Mouse (Mus musculus): ENCODE data around the gene Areg.

Gene Areg

DNA sequence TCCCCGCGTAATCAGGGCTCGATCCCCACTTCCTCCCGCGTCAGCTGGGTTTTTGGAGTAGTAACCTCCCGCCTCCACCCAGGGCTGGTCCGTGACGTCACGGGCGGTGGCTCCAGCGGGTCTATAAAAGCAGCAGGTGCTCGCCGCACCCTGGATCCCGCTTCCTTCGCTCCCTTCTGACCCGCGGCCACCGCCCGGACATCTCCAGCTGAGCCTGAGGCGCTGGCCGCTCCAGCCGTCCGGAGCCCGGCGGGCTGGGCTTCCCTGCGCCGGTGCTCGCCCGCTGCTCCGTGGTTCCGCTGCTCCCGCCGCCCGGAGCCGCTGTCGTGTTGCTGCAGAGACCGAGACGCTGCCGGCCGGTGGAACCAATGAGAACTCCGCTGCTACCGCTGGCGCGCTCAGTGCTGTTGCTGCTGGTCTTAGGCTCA, at the start of gene Areg:
TSS of gene Areg (plus strand) at position 154 of the 428 bp plus-strand sequence.
- DNase-seq (ENCODE audit: low spot score in 2 of 2), result peak; percentile 33 to 65

DNA sequence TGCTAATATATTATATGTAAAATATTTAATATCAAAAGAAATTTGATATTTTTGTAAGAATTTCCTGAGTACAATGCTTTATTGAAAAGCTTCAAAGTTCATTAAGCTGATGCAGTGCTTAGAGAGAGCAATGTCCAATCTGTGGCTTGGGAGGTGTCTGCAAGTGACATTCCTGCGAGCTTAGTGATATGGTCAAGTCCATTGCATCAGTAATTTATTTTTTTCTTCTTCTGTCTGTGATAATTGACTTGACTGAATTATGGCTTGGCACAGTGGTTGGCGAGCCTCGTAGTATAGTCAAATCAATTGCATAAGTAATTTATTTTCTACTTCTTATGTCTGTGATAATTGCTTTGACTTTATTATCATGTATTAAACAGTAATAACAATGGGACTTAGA, 49.1 kb upstream of the Areg start:
- DNase-seq (ENCODE audit: low spot score in 2 of 2), result no peak

DNA sequence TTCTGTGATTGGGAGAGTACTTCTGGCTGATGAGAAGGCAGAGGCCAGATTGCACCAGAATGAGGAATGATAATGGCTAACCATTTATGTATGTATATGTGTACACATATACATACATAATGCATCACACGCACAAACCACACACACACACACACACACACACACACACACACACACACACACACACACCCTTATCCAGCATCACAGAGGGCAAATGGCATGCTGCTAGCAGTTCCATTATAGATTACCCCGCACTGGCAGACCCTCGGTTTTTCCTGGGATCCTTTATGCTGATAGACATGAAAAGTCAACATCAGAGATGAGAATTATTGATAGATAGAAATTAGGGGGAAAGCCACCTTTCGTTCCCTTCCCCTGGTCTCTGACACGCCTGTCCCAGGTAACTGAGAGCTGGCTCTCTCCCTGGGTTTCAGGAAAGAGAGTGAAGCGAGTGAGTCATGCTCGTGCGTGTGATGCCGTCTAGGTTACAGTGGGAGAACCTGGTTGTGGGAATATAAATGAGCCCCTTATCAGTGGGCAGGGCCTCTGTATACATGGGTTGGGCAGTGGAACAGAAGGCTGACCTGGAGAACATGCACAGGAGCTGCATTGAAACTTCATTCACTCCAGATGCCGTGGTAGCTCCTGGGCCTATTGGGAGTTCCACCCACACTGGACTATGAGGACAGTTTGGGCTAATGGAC, 41.3 kb upstream of the Areg start:
- DNase-seq (ENCODE audit: low spot score in 2 of 2), result no peak

- no peak for DNase-seq (ENCODE audit: low spot score in 2 of 2)
These were observed 37.7 kb upstream of the Areg start for GRCm38 (mm10) chr5:91101742-91102141.

DNA sequence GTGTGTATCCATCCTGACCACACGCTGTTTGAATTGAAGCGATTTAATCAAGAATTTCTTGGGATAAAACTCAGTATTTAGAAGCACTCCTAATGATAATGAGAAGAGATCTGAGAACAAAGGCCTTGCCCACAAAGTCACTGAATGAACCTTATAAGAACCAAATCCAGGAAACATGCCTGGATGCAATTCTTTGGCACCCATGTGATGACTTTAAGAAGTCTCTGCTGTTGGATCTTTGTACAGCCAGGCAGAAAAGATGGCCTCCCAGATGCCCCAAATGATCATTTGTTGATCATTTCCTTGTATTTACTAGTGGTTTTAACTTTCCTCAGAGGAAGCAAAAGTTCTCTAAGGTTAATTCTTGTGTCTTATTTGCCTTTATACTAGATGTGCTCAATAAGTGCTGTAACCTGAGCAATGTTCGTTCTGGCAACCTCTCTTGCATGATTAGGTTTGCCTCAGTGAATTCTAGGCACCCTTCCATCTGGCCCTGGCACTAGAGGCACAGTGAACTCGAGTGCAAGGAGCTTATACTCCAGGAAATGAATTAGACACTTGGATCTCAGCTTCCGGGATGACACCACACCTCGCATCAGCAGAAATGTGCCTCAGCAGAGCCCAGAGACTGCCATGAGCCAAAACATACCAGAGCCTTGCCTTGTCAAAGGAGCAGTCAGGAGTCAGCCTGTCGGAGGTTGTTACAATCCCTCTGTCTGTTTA, 35.3 kb upstream of the Areg start:
- no peak for DNase-seq (ENCODE audit: low spot score in 2 of 2)

DNA sequence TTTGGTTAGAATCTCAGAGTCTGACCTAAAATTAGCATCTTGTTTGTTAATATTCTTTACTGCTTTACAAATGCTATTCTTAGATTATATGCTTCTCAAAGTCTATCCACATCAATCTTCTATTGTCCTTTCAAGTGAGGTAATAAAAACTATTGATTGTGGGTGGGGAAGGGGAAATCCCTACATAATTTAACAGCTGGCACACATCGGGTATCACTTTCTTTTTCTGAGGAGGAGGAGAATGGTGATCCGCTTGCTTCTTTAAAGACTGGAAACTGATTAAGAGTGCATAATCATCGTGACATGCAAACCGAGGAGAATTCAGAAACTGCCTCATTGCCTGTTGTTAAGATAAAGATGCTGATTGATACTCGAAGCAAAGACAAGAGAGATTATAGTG, 33.2 kb upstream of the Areg start:
- no peak for DNase-seq (ENCODE audit: low spot score in 2 of 2)

DNA sequence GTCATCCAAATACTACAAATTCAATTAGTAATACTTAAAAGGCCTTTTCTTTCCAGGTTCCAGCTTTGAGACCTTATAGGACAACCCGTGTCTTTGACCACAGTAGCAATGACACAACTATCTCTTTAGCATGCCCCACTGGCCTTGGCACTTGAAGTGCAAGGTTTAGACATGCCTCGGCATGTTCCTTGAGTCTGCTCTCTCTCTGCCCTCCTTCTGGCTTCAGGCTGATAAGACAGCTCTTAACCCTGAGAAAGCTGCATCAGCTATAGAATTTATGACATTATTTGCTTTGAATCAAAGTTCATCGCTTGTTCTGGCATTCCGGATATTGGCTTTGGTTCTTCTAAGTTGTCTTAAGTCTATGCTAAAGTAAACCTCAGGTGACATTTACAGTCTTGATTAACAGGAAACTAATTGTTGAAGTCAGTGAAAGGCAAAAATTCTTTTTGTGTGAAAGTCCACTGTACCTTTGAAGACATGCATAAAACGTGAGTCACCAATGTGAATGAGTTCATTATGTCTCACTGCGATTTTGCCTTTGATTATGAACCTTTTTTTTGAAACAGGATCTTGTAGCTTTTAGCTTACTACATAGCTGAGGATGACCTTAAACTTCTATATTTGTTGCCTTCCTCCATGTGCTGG, 29.3 kb upstream of the Areg start:
- no peak for DNase-seq (ENCODE audit: low spot score in 2 of 2)

GRCm38 (mm10) chr5:91111019-91111418, 28.4 kb upstream of the Areg start:
- no peak for DNase-seq (ENCODE audit: low spot score in 2 of 2)

DNA sequence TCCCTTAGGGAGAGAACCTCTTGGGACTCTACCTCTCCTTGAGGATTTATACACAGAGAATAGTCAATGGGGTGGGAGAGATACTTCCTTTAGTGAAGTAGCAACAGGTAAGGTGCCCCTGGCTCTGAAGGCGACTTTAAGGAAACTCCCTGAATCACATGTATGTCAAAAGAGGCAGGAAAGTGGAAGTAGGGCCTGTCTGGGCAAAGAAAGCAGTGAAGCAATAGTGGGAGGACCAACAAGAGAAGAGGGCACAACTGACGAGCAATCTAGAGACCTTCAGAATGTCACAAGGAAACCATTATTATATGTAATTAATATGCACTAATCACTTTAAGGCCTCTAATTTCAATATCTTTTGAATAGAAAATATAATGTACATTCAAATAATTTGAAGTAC, 25.4 kb upstream of the Areg start:
- DNase-seq (ENCODE audit: low spot score in 2 of 2), result no peak

DNA sequence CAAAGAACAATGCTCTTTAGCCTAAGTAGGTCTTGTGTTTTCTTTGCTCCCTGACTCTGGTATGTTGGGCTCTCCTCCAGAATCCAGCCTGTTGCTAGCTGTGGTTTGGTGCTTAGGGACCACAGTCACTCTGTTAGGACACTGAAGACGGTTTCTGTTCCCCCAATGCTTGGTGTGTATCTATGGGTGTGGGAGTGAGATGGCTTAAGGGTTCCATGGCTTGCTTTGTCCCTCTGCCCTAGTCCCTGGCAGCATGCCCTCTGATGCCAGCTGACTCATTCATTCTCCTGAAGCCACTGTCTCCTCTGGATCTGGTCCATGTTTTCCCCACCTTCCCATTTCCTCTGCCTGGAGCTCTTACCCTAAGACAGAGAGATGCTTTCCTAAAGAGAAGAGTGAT, 24.8 kb upstream of the Areg start:
- DNase-seq (ENCODE audit: low spot score in 2 of 2), result no peak

DNA sequence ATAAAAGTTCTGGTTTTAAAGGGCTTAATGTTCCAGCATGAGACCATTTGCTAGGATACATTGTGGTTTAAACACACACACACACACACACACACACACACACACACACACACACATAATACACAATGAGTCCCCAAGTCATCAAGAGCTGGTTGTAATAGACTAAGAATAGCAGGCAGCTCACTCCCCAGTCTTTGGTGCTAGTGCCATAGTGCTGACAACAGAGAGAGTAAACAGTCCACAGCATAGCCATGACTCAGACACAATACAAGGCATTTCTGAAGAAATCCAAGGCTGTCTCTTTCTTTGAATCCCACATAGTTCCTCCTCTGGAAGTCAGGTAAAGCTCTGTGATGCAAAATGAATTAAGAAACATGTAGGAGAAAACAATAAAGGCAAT, 20.8 kb upstream of the Areg start:
- DNase-seq (ENCODE audit: low spot score in 2 of 2), result no peak

GRCm38 (mm10) chr5:91123404-91123803, 16.0 kb upstream of the Areg start:
- DNase-seq (ENCODE audit: low spot score in 2 of 2), result no peak

GRCm38 (mm10) chr5:91124140-91124539, 15.3 kb upstream of the Areg start:
- no peak for DNase-seq (ENCODE audit: low spot score in 2 of 2)

DNA sequence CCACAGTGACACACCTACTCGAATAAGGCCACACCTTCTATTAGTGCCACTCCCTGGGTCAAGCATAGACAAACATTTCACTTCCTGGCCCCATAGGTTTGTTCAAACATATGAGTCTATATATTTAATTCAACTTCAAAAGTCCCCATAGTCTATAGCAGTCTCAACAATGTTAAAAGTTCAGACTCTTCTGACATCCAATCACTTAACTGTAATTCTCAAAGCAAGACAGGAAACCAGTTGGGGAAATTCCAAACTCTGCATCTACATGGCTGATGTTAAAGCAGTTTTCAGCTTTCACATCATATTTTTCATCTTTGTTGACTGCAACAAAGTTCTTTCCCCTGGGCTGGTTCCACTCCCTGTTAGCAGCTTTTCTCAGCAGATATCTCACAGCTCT, 12.8 kb upstream of the Areg start:
- no peak for DNase-seq (ENCODE audit: low spot score in 2 of 2)

- no peak for DNase-seq (ENCODE audit: low spot score in 2 of 2)
These were observed 4.4 kb upstream of the Areg start for GRCm38 (mm10) chr5:91134961-91135360.

- no peak for DNase-seq (ENCODE audit: low spot score in 2 of 2)
These were observed 429 bp upstream of the Areg start for GRCm38 (mm10) chr5:91138970-91139369.

DNA sequence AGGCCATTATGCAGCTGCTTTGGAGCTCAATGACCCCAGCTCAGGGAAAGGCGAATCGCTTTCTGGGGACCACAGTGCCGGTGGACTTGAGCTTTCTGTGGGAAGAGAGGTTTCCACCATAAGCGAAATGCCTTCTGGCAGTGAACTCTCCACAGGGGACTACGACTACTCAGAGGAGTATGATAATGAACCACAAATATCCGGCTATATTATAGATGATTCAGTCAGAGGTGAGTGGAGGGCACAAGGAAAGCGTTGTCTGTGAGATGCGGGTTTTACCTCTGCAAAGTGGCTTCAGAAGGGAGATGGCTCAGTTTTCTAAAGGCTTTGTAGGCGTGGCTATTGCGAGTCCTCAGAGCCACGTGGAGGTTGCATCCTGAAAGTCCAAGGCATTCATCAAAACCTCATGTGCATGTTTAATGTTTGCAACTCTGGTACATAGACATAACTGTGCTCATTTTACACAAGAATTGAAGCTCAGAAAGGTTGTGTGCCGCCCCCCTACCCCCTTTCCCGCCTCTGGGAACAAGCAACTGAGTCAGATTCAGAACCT, 1.6 kb downstream of the Areg start:
- no peak for DNase-seq (ENCODE audit: low spot score in 2 of 2)

DNA sequence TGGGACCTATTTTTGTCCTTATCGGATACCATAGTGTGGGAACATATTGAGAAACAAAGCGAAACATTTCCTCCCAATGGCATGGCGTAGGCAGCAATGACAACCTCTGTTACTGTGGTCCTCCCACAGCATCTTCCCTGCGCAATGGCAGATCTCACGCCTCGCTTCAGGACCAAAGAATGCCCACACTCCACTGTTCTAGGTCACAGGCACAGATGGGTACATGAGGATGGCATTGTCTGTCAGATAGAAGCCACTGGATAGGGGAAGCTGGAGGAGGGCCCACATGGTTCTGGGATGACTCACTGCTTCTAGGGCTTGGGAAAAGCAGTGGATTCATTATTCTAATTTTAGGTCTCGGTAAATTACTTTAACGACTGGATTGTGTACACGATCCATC, 5.6 kb downstream of the Areg start:
- no peak for DNase-seq (ENCODE audit: low spot score in 2 of 2)

DNA sequence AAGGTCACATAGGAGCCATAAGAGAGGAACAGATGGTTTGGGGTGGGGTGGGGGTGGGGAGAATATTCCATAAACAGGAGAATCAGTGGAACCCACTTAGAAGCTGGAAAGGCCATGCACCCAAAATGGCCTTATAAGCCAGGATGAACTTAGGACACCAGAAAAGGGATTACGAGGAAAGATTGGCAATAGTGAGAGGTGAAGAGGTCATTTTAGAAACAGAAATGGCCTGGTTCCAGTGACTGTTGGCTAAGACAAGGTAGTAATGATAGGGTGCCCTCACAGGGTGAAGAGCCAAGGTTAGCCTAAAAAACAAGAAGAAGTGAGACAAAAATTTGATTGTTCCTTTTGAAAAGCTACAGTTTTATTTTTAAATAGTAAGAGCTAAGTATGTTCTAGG, 7.6 kb downstream of the Areg start:
- DNase-seq (ENCODE audit: low spot score in 2 of 2), result no peak

GRCm38 (mm10) chr5:91148054-91148453, 8.7 kb downstream of the Areg start:
- no peak for DNase-seq (ENCODE audit: low spot score in 2 of 2)

DNA sequence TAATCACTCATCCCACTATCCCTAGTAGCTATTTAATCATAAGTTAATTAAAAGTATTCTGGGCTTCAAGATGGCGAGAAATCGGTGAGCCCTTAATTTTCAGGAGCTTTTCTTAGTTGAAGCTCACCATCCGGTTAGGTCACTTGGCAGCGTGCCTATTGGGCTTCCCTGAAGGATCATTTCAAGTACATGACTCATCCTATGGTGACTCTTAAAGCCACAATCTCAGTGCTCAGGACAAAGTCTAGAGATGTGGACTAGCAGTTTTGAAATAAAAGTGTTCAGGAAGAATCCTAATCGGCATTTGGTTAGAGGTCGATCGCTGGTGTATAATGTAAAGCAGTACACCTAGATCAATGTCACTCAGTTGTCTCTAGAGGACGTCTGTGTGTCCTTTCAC, 17.3 kb downstream of the Areg start:
- DNase-seq (ENCODE audit: low spot score in 2 of 2), result no peak

DNA sequence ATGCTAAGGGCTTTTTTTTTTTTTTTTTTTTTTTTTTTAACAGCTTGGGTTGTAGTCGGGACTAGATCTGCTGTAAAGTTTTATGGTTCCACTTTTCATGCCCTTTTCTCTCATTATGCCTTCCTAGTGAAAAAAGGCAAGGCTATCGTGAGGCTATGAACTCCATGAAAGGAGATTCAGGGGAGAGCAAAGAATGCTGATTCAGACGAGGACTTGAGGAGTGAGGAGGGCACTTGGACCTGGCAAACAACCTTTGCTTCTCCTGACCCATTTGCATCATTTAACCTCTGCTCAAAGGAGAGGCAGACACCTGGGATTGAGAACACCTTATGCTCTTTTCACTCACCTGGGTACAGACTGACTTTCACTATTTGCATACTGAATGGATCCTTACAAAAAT, 17.8 kb downstream of the Areg start:
- no peak for DNase-seq (ENCODE audit: low spot score in 2 of 2)

DNA sequence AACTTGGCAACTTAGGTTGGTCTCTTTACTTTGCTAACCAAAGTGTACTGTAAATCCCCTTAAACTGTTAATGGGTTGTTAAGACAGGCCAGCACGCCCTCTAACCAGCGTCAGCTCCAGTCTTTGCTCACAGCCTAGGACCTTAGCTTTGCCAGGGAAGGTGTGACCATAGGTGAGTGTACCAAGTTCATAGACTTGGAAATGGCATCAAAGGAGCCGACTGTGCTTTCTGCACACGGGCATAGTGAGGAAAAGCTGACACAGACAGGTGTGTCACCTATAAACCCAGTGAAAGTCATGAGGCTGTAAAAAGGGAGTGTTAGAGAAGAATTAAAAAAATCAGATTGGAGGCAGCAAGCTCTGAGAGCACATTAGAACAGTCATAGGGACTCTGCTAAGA, 23.4 kb downstream of the Areg start:
- no peak for DNase-seq (ENCODE audit: low spot score in 2 of 2)
